Mouse (Mus musculus): ENCODE data around the gene Ptpn22. TPM values are rescaled to one million over a fixed set of nuclear protein-coding genes. Genes with fewer than 3 reads are reported as not detected.

Ptpn22 gene
- total and polyA plus RNA-seq, 2 experiments = 0.78 to 0.83 TPM

DNA sequence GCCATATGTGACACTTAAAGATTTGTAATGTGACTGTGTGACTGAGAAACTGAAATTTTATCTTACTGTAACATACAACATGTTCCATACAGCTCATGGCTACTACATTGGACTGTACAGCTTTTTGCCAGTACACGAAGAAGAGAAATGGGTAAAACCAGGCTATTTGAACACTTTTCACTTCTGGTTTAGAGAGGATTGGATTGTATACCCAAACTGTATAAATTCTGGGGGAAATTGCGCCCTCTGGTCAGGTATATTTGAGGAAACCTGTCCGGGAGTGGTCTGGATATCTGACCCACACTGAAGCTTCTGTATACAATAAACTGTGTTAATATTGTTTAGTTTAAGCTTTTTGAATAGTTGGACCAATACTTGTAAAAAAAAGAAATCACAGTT, 57.2 kb downstream of the Ptpn22 start:
- no peak overlapping the region for H3K9ac ChIP-seq (ENCODE audit: low read depth, low read length)
- H3K4me3 ChIP-seq (ENCODE audit: insufficient read depth, low read depth, low read length) = no peak overlapping the region; the same call in 1 of the 2 replicates
- H3K27ac ChIP-seq (replicated peaks; ENCODE audit: insufficient read depth, low read depth, low read length) = no peak overlapping the region
- no peak for TF ChIP-seq CTCF (IDR thresholded peaks at IDR 0.05; ENCODE audit: low read depth, low read length)
- TF ChIP-seq POLR2A (IDR thresholded peaks at IDR 0.05; ENCODE audit: extremely low read depth, insufficient read depth, low read length) = no peak
- no peaks in the 10 kb centered on the region for H3K27me3 ChIP-seq (ENCODE audit: control insufficient read depth, insufficient read depth, low read length)
- H3K4me1 ChIP-seq (ENCODE audit: control insufficient read depth, insufficient read depth, low read length) = peaks cover 9% of the 10 kb centered on the region
- peaks cover 13% of the 10 kb centered on the region; the same call in 1 of the 2 replicates for H3K79me2 ChIP-seq (ENCODE audit: control insufficient read depth, insufficient read depth, low read length)
- WGBS = 54% methylated on average over 3 of the region's 3 CpGs
- no peak for DNase-seq (ENCODE audit: extremely low read depth, low read depth, low spot score)
- H3K36me3 ChIP-seq (ENCODE audit: control insufficient read depth, insufficient read depth, low read length) = no peaks in the 10 kb centered on the region

DNA sequence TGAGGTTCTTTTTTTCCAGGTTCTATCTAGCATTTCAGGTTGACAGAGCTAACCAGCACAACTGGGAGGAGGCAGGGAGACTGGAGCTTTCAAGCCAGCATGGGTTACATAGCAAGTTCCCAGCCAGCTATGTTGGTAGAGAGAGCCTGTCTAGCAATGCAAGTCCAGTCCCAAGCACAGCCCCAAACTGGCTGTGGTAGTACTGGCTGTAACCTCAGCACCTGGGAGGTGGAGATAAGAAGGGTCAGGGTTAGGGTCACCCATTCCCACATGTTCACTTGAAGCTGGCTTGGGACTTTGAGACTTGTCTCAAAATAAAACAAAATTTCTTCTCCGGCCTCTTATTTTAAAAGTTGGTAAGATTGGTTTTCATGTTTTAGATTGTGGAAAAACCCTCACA, 60.5 kb downstream of the Ptpn22 start:
- H3K4me1 ChIP-seq (ENCODE audit: control insufficient read depth, insufficient read depth, low read length) = peaks cover 9% of the 10 kb centered on the region

DNA sequence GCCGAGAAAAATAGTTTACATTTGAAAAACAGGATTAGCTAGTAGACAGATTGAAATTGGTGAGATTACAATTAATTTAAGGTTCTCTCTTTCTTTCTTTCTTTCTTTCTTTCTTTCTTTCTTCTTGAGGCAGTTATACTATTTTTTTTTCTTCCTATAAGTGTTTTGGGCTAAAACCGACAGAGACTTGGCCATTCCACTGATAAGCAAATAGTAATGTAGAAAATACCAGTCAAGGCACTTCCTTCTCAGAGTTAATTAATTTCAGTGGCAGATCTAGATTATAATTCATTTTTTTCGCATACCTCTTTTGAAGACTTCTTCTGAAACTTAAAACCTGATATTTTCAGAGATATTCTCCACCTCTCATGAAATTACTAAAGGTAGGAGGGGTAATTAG, 65.7 kb downstream of the Ptpn22 start:
- no peaks in the 10 kb centered on the region for H3K27me3 ChIP-seq (ENCODE audit: control insufficient read depth, insufficient read depth, low read length)
- peaks cover 11% of the 10 kb centered on the region for H3K36me3 ChIP-seq (ENCODE audit: control insufficient read depth, insufficient read depth, low read length)
- H3K9ac ChIP-seq (ENCODE audit: low read depth, low read length) = no peak overlapping the region
- WGBS = 68% methylated on average over 3 of the region's 3 CpGs
- H3K4me3 ChIP-seq (ENCODE audit: insufficient read depth, low read depth, low read length) = no peak overlapping the region
- peaks cover 17% of the 10 kb centered on the region; the same call in 1 of the 2 replicates for H3K79me2 ChIP-seq (ENCODE audit: control insufficient read depth, insufficient read depth, low read length)
- H3K27ac ChIP-seq (replicated peaks; ENCODE audit: insufficient read depth, low read depth, low read length) = no peak overlapping the region
- TF ChIP-seq CTCF (IDR thresholded peaks at IDR 0.05; ENCODE audit: low read depth, low read length) = no peak
- TF ChIP-seq POLR2A (IDR thresholded peaks at IDR 0.05; ENCODE audit: extremely low read depth, insufficient read depth, low read length) = no peak
- H3K4me1 ChIP-seq (ENCODE audit: control insufficient read depth, insufficient read depth, low read length) = peaks cover 2% of the 10 kb centered on the region; the same call in 1 of the 2 replicates
- DNase-seq (ENCODE audit: extremely low read depth, low read depth, low spot score) = no peak

More for the DNA sequence above, 60.5 kb downstream of the Ptpn22 start:
- Histone ChIP-seq H3K36me3 (ENCODE audit: control insufficient read depth, insufficient read depth, low read length) (no peaks in the 10 kb centered on the region), H3K4me3 (ENCODE audit: insufficient read depth, low read depth, low read length) (no peak overlapping the region), H3K27me3 (ENCODE audit: control insufficient read depth, insufficient read depth, low read length) (no peaks in the 10 kb centered on the region), H3K79me2 (ENCODE audit: control insufficient read depth, insufficient read depth, low read length) (peaks cover 10% of the 10 kb centered on the region; the same call in 1 of the 2 replicates), H3K9ac (ENCODE audit: low read depth, low read length) (no peak overlapping the region), H3K27ac (replicated peaks; ENCODE audit: insufficient read depth, low read depth, low read length) (no peak overlapping the region)
- peak; percentile 63 for DNase-seq (ENCODE audit: extremely low read depth, low read depth, low spot score)
- no peak for TF ChIP-seq CTCF (IDR thresholded peaks at IDR 0.05; ENCODE audit: low read depth, low read length)
- no peak for TF ChIP-seq POLR2A (IDR thresholded peaks at IDR 0.05; ENCODE audit: extremely low read depth, insufficient read depth, low read length)
- 85% methylated on average over 1 of the region's 1 CpGs for WGBS

DNA sequence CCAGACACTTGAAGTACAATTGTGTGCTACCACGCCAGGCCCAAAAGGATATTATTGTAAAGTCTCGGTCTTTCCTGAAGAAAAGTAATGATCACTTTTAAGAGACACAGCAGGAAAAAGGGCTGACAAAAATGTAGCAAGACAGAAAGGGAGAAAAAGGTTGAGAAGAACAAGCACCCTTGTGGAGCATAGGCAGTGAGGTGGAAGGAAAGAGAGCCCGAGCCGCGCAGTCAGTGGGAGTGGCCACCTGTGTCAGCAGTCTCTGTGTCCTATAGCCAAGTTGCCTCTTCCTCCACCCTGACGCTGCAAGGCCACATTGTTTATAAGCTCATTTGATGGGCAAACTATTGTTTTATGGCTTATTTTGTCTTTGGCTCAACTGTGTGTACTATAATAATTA, 67.9 kb downstream of the Ptpn22 start:
- Histone ChIP-seq H3K9ac (ENCODE audit: low read depth, low read length) (no peak overlapping the region), H3K36me3 (ENCODE audit: control insufficient read depth, insufficient read depth, low read length) (peaks cover 15% of the 10 kb centered on the region), H3K79me2 (ENCODE audit: control insufficient read depth, insufficient read depth, low read length) (peaks cover 22% of the 10 kb centered on the region), H3K4me1 (ENCODE audit: control insufficient read depth, insufficient read depth, low read length) (peaks cover 2% of the 10 kb centered on the region; the same call in 1 of the 2 replicates), H3K27ac (replicated peaks; ENCODE audit: insufficient read depth, low read depth, low read length) (no peak overlapping the region), H3K4me3 (ENCODE audit: insufficient read depth, low read depth, low read length) (no peak overlapping the region), H3K27me3 (ENCODE audit: control insufficient read depth, insufficient read depth, low read length) (no peaks in the 10 kb centered on the region)
- TF ChIP-seq POLR2A (IDR thresholded peaks at IDR 0.05; ENCODE audit: extremely low read depth, insufficient read depth, low read length) (no peak), CTCF (IDR thresholded peaks at IDR 0.05; ENCODE audit: low read depth, low read length) (no peak)
- no peak for DNase-seq (ENCODE audit: extremely low read depth, low read depth, low spot score)
- 74% methylated on average over 6 of the region's 6 CpGs for WGBS

- 85% methylated on average over 1 of the region's 1 CpGs for WGBS
- H3K36me3 ChIP-seq (ENCODE audit: control insufficient read depth, insufficient read depth, low read length) = peaks cover 2% of the 10 kb centered on the region
- no peak overlapping the region for H3K4me3 ChIP-seq (ENCODE audit: insufficient read depth, low read depth, low read length)
- H3K9ac ChIP-seq (ENCODE audit: low read depth, low read length) = no peak overlapping the region
- H3K79me2 ChIP-seq (ENCODE audit: control insufficient read depth, insufficient read depth, low read length) = peaks cover 12% of the 10 kb centered on the region; the same call in 1 of the 2 replicates
- H3K4me1 ChIP-seq (ENCODE audit: control insufficient read depth, insufficient read depth, low read length) = no peaks in the 10 kb centered on the region
- TF ChIP-seq CTCF (IDR thresholded peaks at IDR 0.05; ENCODE audit: low read depth, low read length) (no peak), POLR2A (IDR thresholded peaks at IDR 0.05; ENCODE audit: extremely low read depth, insufficient read depth, low read length) (no peak)
- DNase-seq (ENCODE audit: extremely low read depth, low read depth, low spot score) = no peak
- H3K27ac ChIP-seq (replicated peaks; ENCODE audit: insufficient read depth, low read depth, low read length) = no peak overlapping the region
- no peaks in the 10 kb centered on the region for H3K27me3 ChIP-seq (ENCODE audit: control insufficient read depth, insufficient read depth, low read length)
These were observed 85.4 kb downstream of the Ptpn22 start for GRCm38 (mm10) chr3:103944794-103945562.

DNA sequence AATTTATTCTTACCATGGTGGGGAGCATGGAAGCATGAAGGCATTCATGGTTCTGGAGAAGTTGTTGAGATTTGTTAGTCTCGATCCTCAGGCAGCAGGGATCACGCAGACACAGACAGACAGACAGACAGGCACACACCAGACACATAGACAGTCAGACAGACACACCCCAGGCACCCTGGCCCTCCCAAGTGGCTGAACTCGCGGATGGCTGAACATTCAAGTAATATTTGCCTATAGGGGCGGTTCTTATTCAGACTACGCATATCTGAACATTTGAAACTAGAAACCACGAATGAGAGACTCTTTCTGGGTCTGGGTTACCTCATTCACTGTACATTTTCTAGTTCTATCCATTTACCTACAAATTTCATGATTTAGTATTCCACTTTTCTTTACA, 89.1 kb downstream of the Ptpn22 start:
- H3K79me2 ChIP-seq (ENCODE audit: control insufficient read depth, insufficient read depth, low read length) = peaks cover 9% of the 10 kb centered on the region; the same call in 1 of the 2 replicates
- H3K4me1 ChIP-seq (ENCODE audit: control insufficient read depth, insufficient read depth, low read length) = no peaks in the 10 kb centered on the region
- H3K9ac ChIP-seq (ENCODE audit: low read depth, low read length) = no peak overlapping the region
- DNase-seq (ENCODE audit: extremely low read depth, low read depth, low spot score) = no peak
- TF ChIP-seq CTCF (IDR thresholded peaks at IDR 0.05; ENCODE audit: low read depth, low read length) (no peak), POLR2A (IDR thresholded peaks at IDR 0.05; ENCODE audit: extremely low read depth, insufficient read depth, low read length) (no peak)
- H3K36me3 ChIP-seq (ENCODE audit: control insufficient read depth, insufficient read depth, low read length) = no peaks in the 10 kb centered on the region; the same call in 1 of the 2 replicates
- WGBS = 90% methylated on average over 7 of the region's 7 CpGs
- H3K4me3 ChIP-seq (ENCODE audit: insufficient read depth, low read depth, low read length) = no peak overlapping the region
- H3K27me3 ChIP-seq (ENCODE audit: control insufficient read depth, insufficient read depth, low read length) = no peaks in the 10 kb centered on the region
- no peak overlapping the region for H3K27ac ChIP-seq (replicated peaks; ENCODE audit: insufficient read depth, low read depth, low read length)

Measured in liver, adult 2 months (tissue).